Mouse (Mus musculus) heart, adult 18-20 months (tissue): Measurements from ENCODE around the gene Pld1. TPM values are rescaled to one million over a fixed set of nuclear protein-coding genes. Genes with fewer than 3 reads are reported as not detected.
A peak's percentile ranks its signal among the peaks of the same experiment; 100 is the strongest.

Experiments
- DNase-seq, 2 experiments: peaks; one replicate each; pipeline ENCODE4 v3.0.0; 2021 to 2022; ENCODE audit warnings: mixed read lengths in 1 of 2
- total RNA-seq, 2 experiments: library from RNA; stranded (reverse); gene quantifications; 2 replicates each; pipeline ENCODE4 v1.2.3; 2021

Gene Pld1
- total RNA-seq, 2 experiments from 2014 or later, result 8.0 to 11.8 TPM

DNA sequence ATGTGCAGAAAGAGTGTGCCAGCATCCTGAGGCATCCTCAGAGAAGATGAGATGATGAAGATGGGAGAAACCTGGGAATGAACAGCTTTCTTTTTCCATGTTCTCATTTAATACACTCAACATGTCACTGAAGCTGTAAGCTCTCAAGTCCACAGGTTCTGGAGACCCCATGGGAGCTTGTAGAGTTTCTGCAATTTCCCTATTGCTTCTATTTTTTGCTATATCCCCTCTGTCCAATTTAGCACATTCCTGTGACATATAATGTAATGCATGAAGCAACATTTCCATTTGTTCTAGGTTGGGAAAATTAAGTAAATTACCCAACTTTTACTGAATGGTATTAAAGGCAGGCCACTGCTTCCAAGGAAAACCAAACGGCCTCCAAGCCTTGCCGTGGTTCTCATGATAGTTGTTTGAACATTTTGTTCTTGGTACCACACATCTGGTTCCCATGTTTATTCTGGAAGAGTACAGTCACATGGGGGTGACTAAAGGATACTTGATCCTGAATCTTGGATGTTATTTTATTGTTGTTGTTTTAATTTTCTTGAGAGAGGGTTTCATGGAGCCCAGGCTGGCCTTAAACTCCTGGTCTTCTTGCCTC, 52.7 kb downstream of the Pld1 start:
- peak; percentile 65 to 75 for DNase-seq

DNA sequence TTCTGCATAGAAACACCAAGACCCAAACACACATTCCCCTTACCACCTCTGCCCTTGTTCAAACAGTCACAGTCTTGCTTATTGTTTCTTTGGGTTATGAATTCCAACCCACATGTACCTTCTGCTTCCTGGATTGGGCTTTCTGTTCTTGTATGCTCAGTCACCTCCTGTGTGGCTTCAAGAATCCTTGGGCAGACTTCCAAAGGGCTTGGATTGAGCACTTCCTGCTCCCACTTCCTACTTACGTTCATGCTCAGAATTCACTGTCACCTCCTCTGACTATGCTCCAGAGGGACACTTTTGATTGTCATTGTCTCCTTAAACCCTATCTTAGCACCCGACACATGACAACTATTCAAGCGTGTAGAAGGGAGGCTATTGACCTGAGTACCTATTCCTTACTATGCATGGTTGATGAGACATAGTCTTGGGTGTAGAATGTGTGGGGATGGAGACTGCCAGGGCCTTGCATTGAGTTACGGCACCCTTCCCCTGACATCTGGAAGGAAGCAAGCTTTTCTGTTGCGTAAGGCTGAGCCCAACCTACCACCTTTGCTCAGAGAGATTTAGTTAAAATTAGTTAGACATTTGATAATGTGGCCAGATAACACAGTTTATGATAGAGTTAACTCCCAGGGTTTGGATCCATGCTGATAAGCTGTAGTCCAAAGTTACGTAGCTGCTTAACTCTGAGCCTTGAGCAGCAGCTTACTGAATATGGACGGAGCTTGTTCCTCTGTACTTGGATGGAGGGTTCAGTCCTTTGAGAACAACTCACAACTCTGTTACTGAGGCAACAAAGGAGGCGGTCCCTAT, 55.9 kb downstream of the Pld1 start:
- DNase-seq, result no peak

- DNase-seq, result no peak
Observed at GRCm38 (mm10) chr3:28004321-28004720, 65.8 kb downstream of the Pld1 start.

- DNase-seq, result no peak
Observed at GRCm38 (mm10) chr3:28007684-28008083, 69.2 kb downstream of the Pld1 start.

GRCm38 (mm10) chr3:28008369-28008768, 69.9 kb downstream of the Pld1 start:
- DNase-seq, result peak in 1 of 2 experiments; percentile 50

- DNase-seq, result peak in 1 of 2 experiments; percentile 47
Observed at GRCm38 (mm10) chr3:28012177-28012576, 73.7 kb downstream of the Pld1 start.

- peak in 1 of 2 experiments; percentile 60 for DNase-seq
Observed at GRCm38 (mm10) chr3:28013441-28013840, 74.9 kb downstream of the Pld1 start.

GRCm38 (mm10) chr3:28017002-28017401, 78.5 kb downstream of the Pld1 start:
- no peak for DNase-seq

DNA sequence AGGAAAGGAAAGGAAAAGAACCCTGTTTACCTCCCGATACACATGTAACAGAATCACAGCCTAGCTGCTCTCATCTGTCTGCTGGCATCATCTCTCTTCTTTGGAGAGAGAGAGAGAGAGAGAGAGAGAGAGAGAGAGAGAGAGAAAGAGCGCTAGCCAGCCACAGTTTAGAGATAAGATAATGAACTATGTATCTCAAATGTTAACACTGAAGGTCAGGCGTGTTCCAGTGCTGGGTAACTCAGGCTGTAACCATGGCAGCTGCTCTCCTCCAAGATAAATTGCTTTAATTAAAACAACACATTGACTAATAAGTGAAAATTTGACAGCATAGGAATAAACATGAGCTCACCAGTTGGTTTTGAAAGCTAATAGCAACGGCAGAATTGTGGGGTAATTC, 81.2 kb downstream of the Pld1 start:
- no peak for DNase-seq

DNA sequence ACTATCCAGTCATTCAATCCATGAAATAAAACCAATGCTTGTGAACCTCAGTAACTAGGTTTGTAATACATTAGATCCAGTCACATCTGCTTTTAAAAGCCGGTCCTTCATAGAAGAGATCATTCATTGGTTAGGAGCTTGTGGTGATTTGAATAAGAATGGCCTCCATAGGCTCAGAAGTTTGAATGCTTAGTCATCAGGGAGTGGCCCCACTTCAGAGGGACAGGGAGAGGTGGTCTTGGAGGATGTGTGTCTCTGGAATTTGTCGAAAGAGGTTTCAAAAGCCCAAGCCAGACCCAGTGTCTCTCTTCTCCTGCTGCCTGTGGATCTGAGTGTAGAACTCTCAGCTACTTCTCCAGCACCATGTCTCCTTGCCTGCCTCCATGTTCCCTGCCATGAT, 81.9 kb downstream of the Pld1 start:
- DNase-seq, result no peak

DNA sequence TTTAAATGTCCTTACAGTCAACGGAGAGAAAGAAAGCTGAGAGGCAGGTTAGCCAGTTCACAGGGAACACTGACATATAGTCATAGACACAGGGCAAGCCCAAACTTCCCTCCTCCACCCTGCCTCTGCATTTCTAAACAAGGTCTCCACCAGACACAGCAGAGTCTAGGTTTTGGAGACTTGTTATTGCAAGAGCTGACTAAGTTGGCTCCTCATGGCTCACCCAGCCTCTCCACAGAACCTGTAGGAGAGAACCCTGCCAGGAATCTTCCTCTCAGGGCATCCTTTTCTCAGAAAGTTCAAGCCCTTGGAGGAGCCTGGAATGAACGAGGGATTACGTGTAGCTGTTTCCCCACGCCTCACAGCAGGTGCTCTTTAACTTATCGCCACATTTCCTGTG, 83.7 kb downstream of the Pld1 start:
- DNase-seq, result no peak

DNA sequence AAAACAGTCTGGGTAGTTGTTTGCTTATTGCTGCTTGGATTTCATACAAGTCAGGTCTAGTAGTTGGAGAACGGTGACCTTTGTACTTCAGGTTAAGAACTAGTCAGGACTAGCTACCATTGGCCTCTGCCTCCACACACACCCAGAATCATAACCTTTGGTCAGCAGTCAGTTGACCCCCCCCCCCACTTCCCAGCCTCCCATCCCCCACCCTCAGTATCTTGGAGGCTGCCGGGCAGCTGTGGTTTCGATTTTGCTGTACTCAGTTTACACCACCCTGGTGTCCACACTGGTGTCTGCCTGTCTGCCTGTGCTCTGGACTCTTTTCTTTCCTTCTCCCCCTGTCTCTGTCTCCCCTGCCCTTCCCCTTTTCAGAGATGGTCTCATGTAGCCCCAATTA, 88.4 kb downstream of the Pld1 start:
- DNase-seq, result no peak

GRCm38 (mm10) chr3:28028456-28028855, 90.0 kb downstream of the Pld1 start:
- no peak for DNase-seq

- DNase-seq, result no peak
Observed at GRCm38 (mm10) chr3:28030860-28031259, 92.4 kb downstream of the Pld1 start.

- peak in 1 of 2 experiments; percentile 51 for DNase-seq
Observed at GRCm38 (mm10) chr3:28031643-28032243, 93.2 kb downstream of the Pld1 start.

- DNase-seq, result no peak
Observed at GRCm38 (mm10) chr3:28033898-28034297, 95.4 kb downstream of the Pld1 start.

GRCm38 (mm10) chr3:28034707-28035333, 96.3 kb downstream of the Pld1 start:
- no peak for DNase-seq

GRCm38 (mm10) chr3:28037320-28037932, 98.9 kb downstream of the Pld1 start:
- peak in 1 of 2 experiments; percentile 26 for DNase-seq

DNA sequence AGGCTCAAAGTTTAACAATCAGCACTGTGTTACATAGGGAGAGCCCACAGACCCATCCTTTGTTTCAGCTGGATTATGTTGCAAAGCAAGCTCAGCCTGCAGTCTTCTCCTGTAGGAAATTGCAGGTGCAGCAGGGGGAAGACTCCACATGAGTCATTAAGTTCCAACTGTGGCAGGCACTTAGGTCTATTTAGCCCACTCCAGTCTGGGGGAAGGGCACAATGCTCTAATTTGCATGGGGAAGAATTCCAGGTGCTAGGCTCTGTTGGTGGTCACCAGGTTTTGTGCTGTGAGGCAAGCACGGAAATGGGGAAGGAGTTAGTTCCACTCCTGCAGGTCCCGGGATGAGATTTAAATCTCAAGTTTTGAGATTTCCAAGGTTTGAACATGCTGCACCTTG, 99.6 kb downstream of the Pld1 start:
- DNase-seq, result no peak

- peak; percentile 45 to 69 for DNase-seq
Observed at GRCm38 (mm10) chr3:28039760-28040159, 101.3 kb downstream of the Pld1 start.

DNA sequence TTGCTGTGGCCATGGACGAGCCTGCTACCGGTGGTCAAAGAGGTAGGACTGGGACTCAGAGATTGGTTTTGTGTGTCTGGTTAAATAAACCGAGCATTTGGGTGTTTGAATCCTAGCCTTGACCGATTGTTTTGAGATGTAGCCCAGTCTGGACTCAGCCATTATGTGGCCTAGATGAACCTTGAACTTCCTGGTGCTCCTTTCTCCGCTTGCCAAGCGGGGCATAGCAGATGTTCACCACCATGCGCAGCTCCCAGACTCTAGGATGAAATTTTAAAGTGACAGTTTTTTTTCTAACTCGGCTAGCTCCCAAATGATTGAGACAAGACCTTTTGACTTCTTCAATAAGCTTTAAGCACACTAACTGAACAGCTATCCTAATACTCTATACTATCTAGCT, 102.7 kb downstream of the Pld1 start:
- no peak for DNase-seq

DNA sequence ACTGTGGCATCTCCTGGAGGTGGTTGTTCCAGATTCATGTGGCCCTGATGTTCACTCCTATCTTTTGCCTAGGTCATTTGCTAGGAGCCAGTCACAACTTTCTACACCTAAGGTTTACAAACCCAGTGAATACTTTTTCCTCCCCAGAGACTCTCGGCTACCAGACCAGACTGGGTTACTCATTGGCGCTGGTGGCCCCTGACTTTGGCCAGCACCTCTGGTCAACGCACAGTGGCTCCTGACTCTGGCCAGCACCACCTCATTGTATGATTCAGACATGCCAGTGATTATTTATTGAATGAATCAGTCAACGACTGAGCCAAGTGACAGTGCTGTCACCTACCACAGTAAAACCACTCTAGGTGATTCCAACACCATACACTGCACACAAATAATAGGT, 103.9 kb downstream of the Pld1 start:
- no peak for DNase-seq
